Mouse (Mus musculus) embryonic fibroblast, embryonic 13.5 days (primary cell): ENCODE results near the gene Pigh. TPM values are rescaled to one million over a fixed set of nuclear protein-coding genes. Genes with fewer than 3 reads are reported as not detected.
A peak's percentile ranks its signal among the peaks of the same experiment; 100 is the strongest.

Source experiments
- H3K27ac ChIP-seq: 2 replicates; pipeline ENCODE4 v1.5.1; 2012; ENCODE audit warnings: low read length, control low read depth, inconsistent platforms; ENCODE audit not compliant: insufficient read depth
- H3K4me1 ChIP-seq: 2 replicates; pipeline ENCODE4 v1.6.1; 2011; ENCODE audit warnings: low read length; ENCODE audit not compliant: control insufficient read depth, insufficient read depth
- H3K4me3 ChIP-seq: 2 replicates; pipeline ENCODE4 v1.5.1; 2011; ENCODE audit warnings: mild to moderate bottlenecking, control low read depth, low read length; ENCODE audit not compliant: insufficient read depth
- CTCF ChIP-seq: IDR thresholded peaks from 2 replicates; pipeline ENCODE4 v1.5.1; 2011; ENCODE audit warnings: mild to moderate bottlenecking, control low read depth, low read length, moderate library complexity, borderline replicate concordance; ENCODE audit not compliant: insufficient read depth
- POLR2A ChIP-seq: IDR thresholded peaks from 2 replicates; pipeline ENCODE4 v1.6.1; 2011; ENCODE audit warnings: low read depth, mild to moderate bottlenecking, control low read depth, low read length, moderate library complexity
- polyA plus RNA-seq: library from polyadenylated mRNA; stranded (reverse); fragments of >200 nt; gene quantifications from 2 replicates; pipeline ENCODE4 v1.2.4, GENCODE M21; 2011; ENCODE audit warnings: low read depth; ENCODE audit not compliant: missing spikeins, insufficient read length

Pigh gene
- polyA plus RNA-seq = 11.9 and 14.1 TPM in 2 replicates

DNA sequence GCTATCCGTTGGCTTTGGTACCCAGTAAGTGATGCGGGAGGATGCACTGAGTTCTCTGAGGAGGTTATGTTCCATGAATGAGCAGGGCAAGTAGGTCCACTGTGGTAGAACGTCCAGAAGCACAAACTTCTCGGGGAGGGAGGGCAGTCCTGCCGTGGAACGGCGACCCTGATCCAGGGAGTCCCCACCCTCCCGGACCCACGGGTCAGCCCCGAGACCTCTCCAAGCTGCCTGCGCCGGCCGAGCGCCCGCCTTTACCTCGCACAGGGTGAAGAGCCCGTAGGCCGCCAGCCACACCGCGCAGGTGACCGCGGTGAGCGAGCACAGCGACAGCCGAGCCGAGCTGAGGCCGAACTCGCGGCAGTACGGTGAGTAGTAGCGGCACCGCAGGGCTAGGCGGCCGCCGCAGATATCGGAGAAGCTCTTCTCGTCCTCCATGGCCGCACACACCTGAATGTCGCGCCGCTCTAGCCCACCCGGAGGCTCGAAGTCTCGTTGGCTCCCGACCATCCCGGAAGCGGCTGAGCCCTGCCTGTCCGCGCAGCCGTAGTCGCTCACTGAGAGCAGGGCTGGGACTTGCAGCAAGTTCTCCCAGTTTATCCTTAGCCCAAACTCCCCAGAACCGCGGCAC, at the start of gene Pigh:
TSS of gene Pigh (minus strand) at position 470 of the 631 bp plus-strand sequence.
- Histone ChIP-seq H3K4me1 (no peaks in the 10 kb centered on the region), H3K4me3 (peak within 1 kb of the TSS; percentile 65), H3K27ac (no peak within 1 kb of the TSS)
- TF ChIP-seq CTCF (no peak), POLR2A (peak; percentile 72)

DNA sequence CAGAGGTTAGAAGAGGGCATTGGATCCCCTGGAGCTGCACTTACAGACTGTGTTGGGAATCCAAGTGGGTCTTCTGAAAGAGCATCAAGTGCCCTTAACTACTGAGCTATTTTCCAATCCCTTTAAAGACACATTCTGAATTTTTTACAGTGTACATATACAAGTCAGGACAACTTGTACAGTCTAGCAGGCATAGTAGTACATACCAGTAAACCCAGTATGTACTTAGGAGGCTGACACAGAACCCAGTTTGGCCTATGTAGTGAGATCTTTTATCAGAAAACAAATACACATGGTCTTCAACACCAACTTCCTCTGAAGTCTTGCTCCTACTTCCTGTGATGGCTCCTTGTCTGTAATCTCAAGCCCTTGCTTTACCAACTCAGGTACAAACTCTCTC, 49.5 kb upstream of the Pigh start:
- no peaks in the 10 kb centered on the region for H3K4me1 ChIP-seq
- H3K27ac ChIP-seq = no peak overlapping the region
- no peak overlapping the region for H3K4me3 ChIP-seq
- no peak for TF ChIP-seq CTCF
- no peak for TF ChIP-seq POLR2A

DNA sequence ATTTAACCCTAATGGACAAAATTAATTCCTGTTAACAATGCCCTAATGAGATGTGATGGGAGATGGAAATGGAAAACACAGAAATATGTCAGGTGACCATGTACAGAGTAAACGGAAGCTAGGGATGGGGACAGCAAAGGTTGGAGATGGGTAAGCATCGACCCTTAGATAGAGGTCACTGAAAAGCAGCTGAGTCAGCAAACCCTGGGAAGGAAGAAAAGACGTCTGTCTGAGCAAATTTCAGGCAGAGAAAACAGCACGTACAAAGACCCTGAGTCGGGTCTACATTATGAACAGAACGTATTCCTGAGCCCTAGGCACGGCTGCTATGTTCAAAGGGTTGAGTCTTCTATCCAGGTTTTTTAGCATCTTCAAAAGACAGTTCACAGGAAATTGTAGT, 47.5 kb upstream of the Pigh start:
- Histone ChIP-seq H3K4me1 (peaks cover 4% of the 10 kb centered on the region), H3K27ac (no peak overlapping the region), H3K4me3 (no peak overlapping the region)
- no peak for TF ChIP-seq POLR2A
- no peak for TF ChIP-seq CTCF

DNA sequence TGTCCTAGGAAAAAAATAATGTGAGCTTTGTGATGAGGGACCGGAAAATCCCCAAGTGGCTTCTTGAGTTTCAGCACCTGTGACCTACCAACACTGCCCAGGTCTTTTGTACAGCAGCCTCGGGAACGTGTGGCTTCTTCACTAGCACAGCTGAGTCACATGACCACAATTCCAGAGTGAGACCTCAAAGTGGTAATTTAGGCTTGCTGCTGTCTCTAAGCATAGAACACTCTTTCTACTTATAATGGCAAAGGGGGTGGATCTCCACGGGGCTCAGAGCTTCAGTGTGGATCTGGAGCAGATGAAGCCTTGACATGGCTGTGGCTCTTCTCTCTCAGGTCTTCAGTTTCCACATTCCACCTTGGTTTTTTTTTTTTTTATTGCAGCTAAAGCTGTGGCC, 45.7 kb upstream of the Pigh start:
- H3K27ac ChIP-seq = no peak overlapping the region
- H3K4me3 ChIP-seq = no peak overlapping the region
- no peak for TF ChIP-seq POLR2A
- TF ChIP-seq CTCF = no peak
- peaks cover 8% of the 10 kb centered on the region for H3K4me1 ChIP-seq

DNA sequence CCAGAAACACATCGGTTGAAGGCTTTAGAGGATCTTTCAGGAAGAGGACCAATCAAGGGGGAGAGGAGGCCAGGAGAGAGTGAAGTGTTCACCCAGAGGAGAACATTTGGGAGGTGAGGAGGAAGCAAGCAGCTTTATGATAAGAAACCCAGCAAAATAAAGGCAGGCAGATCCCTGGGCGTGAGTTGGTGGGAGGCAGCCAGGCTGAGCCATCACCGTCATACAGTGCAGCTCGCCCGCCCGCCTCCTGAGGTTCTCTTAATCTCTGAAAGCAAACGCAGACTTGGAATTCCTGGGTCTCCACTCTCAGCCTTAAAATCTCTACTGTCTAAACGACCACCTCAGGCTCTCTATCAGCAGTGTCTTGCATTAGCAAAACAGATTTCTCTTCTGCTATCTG, 45.2 kb upstream of the Pigh start:
- TF ChIP-seq POLR2A (no peak), CTCF (no peak)
- H3K27ac ChIP-seq = no peak overlapping the region
- no peak overlapping the region for H3K4me3 ChIP-seq
- peaks cover 8% of the 10 kb centered on the region for H3K4me1 ChIP-seq

DNA sequence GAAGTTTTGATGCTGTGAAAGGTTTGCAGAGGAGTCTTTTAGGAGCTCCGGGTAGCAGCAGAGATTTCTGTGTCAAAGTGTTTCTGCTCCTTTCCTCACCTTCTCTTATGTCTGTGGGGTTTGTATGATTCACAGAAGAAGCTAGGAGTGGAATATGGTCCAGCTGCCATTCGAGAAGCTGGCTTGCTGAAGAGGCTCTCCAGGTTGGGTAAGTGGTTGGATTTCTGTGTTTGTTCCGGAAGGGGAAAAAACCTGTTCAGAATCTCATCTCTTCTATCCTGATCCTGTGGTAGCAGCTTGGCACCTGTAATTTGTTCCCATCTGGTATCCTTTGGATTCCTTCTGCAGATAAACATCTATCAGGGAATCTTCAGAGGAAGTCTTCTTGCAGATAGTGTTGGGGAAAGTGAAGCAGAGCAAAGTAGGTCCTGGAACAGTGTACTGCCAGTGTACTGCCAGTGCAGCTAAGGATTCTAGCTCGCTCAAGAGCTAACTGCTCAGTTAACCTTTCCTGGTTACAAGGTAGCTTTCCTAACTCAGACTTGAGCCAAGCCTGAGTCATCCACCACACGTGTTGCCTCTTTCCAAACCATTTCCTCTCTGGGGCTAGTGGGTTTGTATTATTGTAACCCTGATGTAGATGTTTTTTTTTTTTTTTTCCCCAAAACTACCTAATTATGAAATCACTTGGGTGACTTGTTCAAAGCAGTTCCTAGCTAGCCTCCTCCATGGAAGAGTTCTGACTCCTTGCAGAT, 42.4 kb upstream of the Pigh start:
- Histone ChIP-seq H3K27ac (no peak overlapping the region), H3K4me3 (no peak overlapping the region), H3K4me1 (peaks cover 8% of the 10 kb centered on the region)
- TF ChIP-seq CTCF (no peak), POLR2A (no peak)

DNA sequence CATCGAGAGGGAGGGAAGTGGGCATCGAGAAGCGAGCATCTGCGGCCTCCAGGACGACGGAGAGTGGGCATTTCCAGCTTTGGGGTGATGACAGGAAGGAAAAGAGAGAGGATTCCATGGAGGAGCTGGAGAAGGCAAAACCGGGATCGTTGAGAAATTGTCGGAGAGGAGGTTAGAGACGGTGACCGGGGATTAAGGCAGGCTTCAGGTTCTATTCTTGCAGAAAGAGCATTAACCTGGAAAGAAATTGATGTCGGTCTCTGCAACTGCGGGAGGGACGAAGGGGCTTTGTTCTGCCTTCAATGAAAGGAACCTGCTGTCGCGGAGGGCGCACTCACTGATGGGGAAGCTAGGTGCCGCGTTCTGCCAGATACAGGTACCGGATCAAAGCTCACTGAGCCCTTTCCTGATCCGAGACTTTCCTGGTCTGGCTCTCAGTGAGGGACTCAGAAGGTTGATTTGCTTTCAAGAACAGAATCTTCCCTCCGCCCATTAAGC, 41.8 kb upstream of the Pigh start:
- no peak overlapping the region for H3K27ac ChIP-seq
- no peak for TF ChIP-seq CTCF
- no peak for TF ChIP-seq POLR2A
- H3K4me1 ChIP-seq = peaks cover 8% of the 10 kb centered on the region
- H3K4me3 ChIP-seq = peak overlapping the region; percentile 17

DNA sequence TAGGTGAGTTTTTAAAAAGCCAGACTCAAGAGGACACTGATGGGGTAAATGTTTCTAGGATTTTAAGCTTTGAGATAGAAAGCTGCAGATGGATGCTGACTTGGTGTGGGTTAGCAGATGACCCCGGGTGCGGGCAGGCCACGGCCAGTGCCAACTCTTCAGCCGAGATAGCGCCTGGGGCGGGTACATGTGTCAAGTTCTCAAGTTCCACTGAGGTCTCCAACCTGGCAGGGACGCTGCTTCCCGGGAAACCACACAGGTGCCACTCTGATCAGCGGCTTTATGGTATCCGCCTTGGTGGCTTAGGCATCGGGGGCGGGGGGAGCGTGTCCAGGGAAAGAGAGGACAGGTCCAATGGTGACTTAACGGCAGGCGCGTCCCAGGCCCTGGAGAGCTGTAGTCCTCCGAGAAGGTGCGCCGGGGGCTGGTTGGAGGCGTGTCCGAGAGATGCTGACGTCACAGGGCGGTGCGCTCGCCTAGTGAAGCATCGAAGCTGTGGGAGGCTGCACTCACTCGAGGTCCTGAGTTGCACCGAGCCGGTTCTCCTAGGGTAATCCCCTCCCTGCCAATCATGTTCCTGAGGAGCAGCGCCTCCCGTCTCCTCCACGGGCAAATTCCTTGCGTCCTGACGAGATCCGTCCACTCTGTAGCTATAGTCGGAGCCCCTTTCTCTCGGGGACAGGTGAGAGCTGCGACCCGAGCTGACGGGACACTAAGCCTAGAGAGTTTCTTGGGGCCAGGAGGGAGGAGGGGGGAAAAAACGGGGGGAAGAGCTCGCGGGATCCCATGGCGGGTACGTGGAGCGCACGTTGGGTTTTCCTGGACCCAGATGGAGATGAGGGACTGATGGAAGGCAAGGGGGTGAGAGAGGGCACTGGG, 41.1 kb upstream of the Pigh start, which contains the start of gene Arg2:
TSS of gene Arg2 (plus strand) at position 479 of the 879 bp plus-strand sequence.
- peaks cover 8% of the 10 kb centered on the region for H3K4me1 ChIP-seq
- TF ChIP-seq CTCF = no peak
- no peak for TF ChIP-seq POLR2A
- peak within 1 kb of the TSS; percentile 17 for H3K4me3 ChIP-seq
- no peak within 1 kb of the TSS for H3K27ac ChIP-seq

DNA sequence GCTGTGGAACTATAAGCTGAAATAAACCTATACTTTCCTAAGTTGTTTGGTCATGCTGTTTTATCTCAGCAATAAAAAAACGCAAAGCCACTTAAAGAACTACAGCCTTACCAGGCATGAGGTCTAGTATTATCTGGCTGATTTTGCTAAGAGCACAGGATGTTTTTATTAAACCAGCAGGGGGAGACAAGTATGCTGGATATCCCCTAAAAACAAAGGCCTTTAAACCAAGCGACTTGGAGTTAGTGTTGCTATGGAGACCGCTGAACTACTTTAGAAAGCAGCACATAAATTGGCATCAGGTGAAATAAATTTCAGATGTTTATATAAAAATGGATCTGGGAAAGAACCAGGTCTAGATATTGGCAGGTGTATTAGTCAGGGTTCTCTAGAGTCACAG, 33.4 kb upstream of the Pigh start:
- no peak for TF ChIP-seq POLR2A
- no peak for TF ChIP-seq CTCF
- H3K27ac ChIP-seq = no peak overlapping the region
- H3K4me1 ChIP-seq = no peaks in the 10 kb centered on the region

DNA sequence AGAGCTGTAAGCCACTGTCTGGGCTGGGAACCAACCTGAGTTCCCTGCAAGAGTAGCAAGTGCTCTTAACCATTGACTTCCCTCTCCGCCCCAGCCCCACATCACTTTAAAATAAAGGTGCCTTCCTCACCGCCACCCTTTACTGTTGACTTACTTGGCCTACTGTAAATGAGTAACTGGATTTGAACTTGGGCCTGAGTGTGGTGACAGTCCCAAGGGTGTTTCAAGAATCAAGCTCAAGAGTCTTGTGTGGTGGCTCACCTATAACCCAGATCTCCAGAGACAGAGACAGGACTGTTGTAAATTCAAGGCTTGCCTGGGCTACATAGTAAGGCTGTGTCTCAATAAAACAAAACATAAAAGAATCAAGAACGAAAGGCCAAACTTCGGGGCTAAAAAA, 29.5 kb upstream of the Pigh start:
- no peaks in the 10 kb centered on the region for H3K4me1 ChIP-seq
- no peak overlapping the region for H3K27ac ChIP-seq
- H3K4me3 ChIP-seq = no peak overlapping the region
- TF ChIP-seq CTCF (no peak), POLR2A (no peak)

More for the DNA sequence above, 33.4 kb upstream of the Pigh start:
- H3K4me3 ChIP-seq = no peak overlapping the region
